Mouse (Mus musculus) G1E-ER4 (cell line): ENCODE data around the gene Xk. TPM values are rescaled to one million over a fixed set of nuclear protein-coding genes. Genes with fewer than 3 reads are reported as not detected.
"Not testable (repeated sequence)": the region's sequence is repeated elsewhere in the genome, so short reads cannot be mapped to it uniquely, and the experiment has no call there.

Experiments used
- GATA1 ChIP-seq: IDR thresholded peaks from one replicate; pipeline ENCODE4 v1.8.0; 2012; ENCODE audit warnings: low read length, inconsistent platforms
- polyA plus RNA-seq: library from polyadenylated mRNA; stranded (reverse); fragments of >175 nt; gene quantifications from 2 replicates; pipeline ENCODE4 v1.2.3, GENCODE M21; 2012

The Xk gene
- polyA plus RNA-seq, 1 experiment = 24.2 TPM

DNA sequence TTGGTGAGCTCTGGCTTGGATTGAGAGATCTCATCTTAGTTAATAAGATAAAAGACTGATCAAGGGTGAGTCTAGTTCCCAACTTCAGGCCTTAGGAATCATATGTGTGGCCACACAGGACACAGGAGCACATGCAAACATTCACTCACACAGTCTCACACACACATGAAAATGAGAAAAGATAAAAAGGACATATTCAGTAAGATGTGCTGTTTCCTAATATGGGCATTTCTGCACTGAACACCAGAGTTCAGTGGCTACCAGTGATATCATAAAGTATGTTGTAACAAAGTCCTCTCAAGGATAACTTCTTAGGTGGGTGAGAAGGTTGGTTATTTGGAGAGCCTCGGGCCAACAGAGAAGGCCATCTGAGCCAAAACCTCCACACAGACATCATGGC, 10.9 kb downstream of the Xk start, which contains the start of gene H2al1m:
Gene H2al1m (plus strand): TSS at position 301 of the 400 bp plus-strand sequence.
- not testable (repeated sequence) for TF ChIP-seq GATA1

DNA sequence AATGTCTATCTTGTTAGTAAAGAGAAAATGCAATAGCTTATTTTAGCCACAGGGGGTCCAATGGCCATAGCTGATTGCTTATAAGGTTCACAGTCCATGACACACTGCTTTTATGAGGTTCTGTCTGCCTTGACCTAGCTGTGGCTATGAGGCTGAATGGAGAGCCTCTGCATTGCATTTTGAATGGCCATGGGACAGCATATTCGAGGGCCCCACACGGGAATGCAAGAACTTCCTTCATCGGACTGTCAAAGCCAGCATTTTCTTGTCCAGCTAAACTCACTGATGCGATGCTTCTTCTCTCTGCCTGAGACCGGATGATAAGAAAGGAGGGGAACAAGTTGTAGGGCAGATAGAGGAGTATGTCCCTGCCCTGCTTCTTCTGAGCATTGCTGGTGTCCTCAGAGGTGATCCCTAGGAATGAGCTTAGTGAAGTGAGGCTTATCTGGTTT, 25.9 kb downstream of the Xk start:
- no peak for TF ChIP-seq GATA1

DNA sequence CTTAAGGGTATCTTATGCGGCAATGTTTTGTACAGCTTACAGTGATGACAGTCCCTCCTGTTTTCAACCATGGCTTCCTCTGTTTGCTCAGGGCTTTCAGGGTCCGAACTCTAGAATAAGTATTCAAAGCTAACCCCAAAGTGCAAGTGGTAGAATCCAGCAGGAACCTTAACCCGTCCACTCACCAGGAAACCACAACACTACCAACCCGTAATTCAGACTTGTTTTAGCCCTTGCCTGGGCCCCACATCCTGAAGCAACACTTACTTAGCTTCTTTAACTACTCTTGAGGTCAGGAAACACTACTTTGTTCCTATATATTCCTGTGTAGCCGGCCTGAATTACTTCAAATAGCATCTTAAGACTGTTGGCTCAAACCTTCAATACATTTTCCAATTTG, 30.2 kb downstream of the Xk start:
- no peak for TF ChIP-seq GATA1

DNA sequence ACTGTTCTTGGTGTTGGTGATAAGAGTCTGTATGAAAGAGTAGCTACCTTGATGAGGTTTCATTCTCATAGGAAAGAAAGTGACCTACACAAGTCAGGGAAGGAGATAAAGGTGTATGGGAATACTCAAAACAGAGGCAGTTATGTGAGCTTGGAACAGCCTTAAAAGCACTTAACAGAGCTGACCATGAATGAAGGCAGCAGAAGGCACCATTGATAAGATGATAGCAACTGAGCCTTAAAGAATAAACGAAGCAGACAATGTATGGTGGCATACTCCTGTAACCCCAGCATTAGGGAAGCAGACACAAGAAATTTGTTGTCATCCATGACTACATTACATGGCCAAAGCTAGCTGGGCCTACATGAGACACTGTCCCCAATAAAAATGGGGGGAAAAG, 30.9 kb downstream of the Xk start:
- TF ChIP-seq GATA1 = no peak

DNA sequence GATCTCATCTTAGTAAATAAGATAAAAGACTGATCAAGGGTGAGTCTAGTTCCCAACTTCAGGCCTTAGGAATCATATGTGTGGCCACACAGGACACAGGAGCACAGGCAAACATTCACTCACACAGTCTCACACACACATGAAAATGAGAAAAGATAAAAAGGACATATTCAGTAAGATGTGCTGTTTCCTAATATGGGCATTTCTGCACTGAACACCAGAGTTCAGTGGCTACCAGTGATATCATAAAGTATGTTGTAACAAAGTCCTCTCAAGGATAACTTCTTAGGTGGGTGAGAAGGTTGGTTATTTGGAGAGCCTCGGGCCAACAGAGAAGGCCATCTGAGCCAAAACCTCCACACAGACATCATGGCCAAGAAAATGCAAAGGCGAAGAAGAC, 77.8 kb downstream of the Xk start, which contains the start of gene H2al1k:
Gene H2al1k (plus strand): TSS at position 301 of the 400 bp plus-strand sequence.
- not testable (repeated sequence) for TF ChIP-seq GATA1

Other genes starting within 250 kb of the Xk start
- gene Fthl17e, start 239.3 kb upstream of the Xk start, polyA plus RNA-seq = not detected in 2 replicates
- gene Fthl17f, start 209.7 kb upstream of the Xk start, polyA plus RNA-seq = not detected in 2 replicates
- not detected in 2 replicates for gene 4930402K13Rik, start 168.2 kb upstream of the Xk start, polyA plus RNA-seq
- gene Lancl3, start 72.9 kb upstream of the Xk start, polyA plus RNA-seq = not detected in 2 replicates
- gene Gm14862, start 15.9 kb upstream of the Xk start, polyA plus RNA-seq = not detected in 2 replicates
- 0.30 TPM in 1 of 2 replicates, not detected in the other for gene H2al1m, start 11.0 kb downstream of the Xk start, polyA plus RNA-seq
- not detected in 2 replicates for gene H2al1k, start 77.9 kb downstream of the Xk start, polyA plus RNA-seq
- gene Cybb, start 215.0 kb downstream of the Xk start, polyA plus RNA-seq = not detected in 2 replicates